Mouse (Mus musculus) CD4-positive, CD25-positive, alpha-beta regulatory T cell, adult 4 months (primary cell): ENCODE data around the gene Pibf1. TPM values are rescaled to one million over a fixed set of nuclear protein-coding genes. Genes with fewer than 3 reads are reported as not detected.

Experiments used
- ATAC-seq: one replicate; pipeline ENCODE4 v1.8.0; 2017
- polyA plus RNA-seq, 2 experiments: library from polyadenylated mRNA; unstranded; fragments of 100-300 nt; shearing (Covaris generic); gene quantifications; one replicate each; pipeline ENCODE4 v1.2.1; 2017

The Pibf1 gene
- polyA plus RNA-seq, 2 experiments from 2014 or later, result 28.1 to 30.4 TPM

DNA sequence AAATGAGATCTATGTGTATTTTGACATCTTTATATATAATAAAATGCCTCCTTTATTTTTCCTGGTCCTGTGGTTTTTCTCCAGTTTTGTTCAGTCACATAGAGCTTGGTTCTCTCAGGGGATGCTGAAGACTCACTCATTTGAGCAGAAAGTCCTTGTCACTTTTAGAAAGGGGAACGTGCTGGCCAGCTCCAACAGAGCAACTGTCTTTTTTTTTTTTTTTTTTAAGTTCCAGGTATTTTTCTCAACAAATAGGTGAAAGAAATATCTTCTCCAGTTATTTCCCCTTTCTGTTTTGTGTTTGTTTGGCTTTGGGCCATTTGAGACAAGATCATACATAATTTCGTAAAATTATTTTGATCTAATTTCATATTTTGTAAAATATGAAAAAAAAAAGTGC lies 174.8 kb downstream of the Pibf1 start:
- no peak for ATAC-seq

DNA sequence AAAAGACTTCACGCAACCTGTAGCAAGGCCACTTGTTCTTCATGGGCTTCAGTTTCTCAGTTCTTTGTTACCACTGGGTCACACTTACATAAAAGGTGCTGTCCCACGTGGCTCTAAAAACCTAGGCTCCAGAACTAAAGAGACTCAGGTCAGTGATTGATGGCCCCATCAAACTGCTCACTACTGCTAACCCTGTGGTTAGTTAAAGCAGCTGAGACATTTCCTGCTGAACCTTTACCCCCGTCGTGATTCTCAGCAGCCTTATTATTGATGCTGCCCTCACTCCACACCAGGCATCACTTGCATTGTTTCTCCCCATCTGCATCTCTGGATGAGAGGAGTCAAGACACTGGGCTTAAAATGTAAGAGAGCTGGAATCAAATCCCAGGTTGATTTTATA lies 176.6 kb downstream of the Pibf1 start:
- no peak for ATAC-seq

DNA sequence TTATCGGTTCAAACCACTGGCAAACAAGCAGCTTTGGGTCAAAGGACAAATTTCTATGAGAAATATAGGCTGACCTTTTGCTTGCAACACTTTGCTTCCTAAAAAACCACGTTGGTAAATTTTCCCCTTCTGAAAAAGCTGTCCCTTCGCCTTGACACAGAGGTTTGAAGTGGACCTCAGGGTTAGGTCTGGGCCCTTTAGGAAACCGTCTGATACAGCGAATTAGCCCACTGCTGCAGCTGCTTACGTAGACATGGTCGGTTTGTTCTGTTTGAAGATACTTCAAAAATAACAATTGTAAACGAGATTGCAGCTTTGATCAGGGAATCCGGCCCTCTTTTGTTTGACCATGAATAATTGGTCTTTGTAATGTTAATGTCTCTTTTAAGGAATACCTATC lies 179.1 kb downstream of the Pibf1 start:
- ATAC-seq, result no peak

DNA sequence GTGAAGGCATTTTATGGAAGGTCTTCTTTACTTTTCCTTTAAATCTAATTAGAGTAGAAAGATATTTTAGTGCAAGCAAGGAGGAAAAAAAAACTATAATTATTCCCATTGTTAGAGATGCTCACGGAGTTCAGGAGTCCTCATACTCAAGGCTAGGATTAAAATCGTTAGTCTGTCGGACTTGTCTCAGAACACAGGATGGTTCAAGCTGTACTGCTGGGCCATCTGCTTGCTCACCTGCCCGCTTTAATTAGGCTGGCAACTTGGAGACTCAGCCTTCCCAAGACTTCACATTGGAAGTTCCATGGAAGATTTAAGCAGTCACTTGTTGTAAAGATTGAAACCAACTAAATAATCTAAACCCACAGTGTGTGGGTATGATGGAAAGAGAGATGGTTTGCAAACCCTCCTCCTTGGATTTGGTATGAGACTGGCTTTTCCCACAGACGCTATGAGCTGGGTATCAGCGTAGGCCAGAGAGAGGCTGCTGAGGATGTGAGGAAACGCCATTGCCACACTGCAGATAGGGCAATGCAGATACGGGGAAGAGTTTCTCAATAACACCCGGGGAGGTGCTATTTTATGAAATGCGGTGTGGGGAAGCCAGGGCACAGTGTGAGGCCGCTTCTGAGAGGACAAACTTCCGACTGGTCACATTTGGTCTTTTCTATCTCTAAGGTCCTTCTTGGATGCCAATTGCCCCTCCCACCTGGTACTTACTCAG lies 179.7 kb downstream of the Pibf1 start:
- ATAC-seq, result no peak

DNA sequence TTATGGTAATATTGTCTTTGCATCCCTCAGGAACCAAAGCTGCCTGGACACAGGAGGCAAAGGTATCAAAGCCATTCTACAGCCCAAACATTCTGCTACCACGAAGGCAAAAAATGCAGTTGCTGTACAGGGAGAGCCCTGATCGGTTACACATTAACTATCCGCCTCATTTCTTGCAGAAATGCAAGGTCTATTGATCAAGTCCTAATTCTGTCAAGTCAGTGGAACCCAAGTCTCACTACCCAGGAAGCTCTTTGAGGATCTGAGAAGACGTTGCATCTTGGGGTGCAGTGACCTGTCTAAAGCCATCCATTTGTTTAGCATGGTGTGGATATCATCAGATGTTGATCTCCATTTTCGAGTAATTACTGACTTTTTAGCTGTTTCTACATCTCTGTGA lies 181.2 kb downstream of the Pibf1 start:
- ATAC-seq, result no peak

DNA sequence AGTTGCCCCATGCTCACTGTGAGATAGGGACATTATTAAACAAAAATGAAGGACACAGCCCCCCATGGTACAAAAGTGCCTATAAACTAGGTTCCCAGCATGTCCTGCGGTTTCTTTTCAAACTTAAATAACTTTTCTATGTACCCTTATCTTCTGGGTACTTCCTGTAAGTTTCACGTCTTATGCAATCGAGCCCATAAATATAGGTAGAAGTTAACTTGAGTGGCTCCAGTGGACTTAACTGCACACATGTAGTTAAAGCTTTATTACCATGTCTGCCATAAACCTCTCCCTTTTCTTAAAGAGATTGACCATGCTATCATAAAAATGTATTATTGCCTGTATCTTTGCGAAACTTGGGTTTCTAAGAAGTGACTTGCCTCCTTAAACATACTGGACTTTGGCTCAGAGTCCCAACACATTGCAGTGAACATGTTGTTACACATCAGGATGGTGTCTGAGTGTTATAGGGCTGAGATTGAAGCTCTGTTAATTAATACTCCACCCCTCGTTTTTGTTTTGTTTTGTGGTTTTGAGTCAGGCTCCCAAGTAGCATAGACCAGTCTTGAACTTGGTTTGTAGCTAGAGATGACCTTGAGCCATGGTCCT lies 181.7 kb downstream of the Pibf1 start:
- ATAC-seq, result no peak

DNA sequence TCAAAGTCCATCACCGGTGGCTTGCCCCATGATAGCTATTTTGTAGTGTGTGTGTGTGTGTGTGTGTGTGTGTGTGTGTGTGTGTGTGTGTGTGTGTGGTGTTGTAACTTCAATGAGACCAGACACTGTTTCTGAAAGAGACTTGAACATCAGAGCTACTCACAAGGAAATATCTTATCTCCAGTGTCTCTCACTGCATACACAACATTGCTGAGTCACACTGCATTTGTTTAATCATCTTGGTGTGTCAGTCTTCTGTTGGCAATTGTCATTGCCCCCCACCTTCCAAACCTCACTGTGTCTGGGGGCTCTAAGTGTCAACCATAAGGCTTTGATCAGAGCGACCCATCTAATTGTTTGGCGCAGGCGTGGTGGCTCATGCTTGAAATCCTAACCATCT lies 186.3 kb downstream of the Pibf1 start:
- ATAC-seq, result no peak

DNA sequence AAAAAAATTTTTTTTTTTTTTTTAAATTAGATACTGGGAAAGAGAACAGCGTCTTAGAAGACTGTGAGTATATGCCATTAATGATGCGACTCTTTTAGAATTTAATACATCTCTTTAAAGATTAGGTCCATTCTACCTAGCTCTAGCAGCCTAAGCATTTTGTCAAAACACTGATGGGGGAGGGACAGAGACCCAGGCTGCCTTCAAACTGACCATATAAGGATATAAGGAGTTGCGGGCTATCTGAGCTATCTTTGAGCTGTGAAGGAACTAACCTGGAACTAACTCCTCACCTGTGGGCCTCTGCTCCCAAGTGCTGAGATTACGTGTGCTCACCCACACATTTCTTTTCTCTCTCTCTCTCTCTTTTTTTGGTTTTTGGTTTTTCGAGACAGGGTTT lies 193.0 kb downstream of the Pibf1 start:
- no peak for ATAC-seq

DNA sequence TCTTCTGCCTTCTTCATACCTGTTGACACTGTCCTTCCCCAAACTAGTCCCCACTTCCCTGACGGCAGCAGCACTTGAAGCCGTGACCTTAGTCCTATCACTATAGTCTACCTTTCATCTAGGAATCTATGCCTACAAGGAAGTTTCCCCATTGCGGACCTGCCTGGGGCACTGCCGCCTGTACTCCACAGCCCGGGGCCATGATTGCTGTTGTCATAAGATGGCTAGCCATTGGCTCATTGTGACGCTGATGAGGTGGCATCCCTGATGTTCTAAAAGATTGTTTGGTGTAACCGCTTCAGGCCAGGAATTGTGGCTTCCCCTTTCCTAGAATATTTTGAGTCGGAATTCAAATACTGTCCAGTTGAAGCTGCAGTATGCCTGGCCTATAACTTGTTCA lies 195.2 kb downstream of the Pibf1 start:
- no peak for ATAC-seq

DNA sequence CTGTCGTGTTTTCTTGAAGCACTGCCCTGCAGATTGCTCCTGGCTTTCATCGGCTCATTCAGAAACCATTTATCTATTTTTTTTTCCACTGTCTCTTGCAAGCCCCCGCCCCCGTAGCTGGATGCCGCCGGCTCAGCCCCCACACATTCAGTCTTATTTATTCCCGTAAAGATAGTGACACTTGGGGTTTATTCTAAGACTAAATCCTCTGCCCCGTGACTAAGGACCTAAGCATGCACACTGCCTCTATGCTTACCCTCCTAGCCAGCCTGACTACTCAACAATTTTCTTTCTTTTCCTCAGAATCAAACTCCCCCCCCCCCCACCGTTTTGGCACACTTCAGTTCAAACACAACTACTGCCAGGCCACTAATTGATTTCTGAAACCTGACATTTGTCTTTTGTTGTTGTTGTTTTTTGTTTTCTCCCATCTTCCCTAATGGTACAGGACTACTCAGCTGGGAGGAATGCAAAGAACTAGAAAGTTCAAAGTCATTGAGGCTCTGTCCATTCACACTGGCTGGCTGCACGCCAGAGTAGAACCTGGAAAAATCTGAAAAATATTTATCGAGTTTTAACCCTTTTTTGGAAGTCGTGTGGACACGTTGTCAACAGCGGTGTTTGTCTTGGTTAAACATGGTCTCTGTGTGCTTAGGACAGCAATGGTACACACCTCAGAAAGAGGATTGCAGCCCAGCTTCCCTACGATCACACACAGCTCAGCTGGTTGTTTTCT lies 196.6 kb downstream of the Pibf1 start:
- ATAC-seq, result no peak

DNA sequence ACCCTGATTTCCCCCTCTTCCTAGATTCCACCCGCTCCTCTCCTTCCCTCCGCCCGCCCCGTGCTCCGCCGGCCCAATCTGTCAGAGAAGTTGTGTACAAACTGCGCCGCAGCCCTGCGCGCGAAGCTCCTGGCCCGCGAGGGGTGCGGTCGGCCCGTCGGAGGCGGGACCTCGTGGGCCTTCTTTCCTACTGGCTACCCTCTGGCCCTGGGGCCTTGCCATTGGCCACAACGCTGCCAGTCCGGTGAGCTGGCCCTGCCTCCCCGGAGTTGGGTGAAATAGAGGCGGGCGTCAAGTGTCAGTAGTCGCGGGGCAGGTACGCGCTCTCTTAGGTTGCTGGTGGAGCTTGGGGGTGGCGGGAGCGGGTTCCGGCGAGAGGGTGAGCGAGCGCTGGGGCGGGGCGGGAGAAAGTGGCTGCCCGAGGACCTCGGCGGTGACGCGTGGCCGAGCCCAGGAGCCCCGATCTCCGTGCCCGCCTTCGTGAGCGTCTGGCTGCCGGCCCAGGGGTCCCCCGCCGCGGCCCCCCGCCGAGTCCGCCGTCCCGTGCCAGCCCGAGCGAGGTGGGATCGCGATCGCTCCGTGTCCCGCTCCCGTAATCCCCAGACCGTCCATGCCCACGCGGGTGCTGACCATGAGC lies 199.3 kb downstream of the Pibf1 start, which contains the start of gene Klf5:
Gene Klf5, plus strand, starts transcription at position 307 of the 637 bp plus-strand sequence.
- peak; percentile 95 for ATAC-seq

DNA sequence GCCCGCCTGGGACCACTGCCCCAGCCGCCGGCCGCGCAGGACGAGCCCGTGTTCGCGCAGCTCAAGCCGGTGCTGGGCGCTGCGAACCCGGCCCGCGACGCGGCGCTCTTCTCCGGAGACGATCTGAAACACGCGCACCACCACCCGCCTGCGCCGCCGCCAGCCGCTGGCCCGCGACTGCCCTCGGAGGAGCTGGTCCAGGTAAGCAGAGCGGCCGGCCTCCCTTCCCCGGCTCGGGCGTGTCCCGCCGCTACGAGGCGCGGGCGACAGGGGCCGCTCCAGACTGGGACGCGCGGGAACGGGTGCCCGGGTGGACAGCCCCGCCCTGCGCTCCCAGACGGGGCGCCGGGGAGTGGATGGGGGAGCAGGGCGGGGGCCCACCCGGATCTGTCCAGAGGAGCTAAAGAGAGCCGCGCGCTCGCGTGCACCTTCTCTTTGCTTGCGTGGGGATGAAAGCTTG lies 199.8 kb downstream of the Pibf1 start:
- ATAC-seq, result no peak

DNA sequence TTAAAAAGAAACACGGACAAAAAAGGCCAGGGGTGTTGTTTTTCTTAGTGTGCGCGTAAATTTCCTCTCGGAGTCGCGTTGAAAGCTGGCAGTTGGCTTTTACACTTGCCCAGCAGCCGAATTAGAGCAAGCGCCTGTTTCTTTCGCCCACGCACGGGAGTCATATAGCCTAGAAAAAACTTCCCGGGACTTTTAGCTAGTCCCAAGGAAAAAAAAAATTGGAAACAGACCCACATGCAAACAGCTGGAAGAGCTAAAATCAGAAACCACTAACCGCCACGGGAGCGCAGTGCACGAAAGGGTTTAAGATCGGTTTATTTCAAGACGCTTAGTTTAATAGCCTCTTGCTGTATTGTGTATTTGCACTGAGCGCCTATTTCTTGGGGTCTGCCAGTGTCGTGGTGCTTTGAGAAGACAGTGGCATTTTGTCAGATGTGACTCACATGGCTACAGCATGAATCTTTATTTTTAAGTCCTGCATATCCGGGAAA lies 200.5 kb downstream of the Pibf1 start:
- no peak for ATAC-seq

DNA sequence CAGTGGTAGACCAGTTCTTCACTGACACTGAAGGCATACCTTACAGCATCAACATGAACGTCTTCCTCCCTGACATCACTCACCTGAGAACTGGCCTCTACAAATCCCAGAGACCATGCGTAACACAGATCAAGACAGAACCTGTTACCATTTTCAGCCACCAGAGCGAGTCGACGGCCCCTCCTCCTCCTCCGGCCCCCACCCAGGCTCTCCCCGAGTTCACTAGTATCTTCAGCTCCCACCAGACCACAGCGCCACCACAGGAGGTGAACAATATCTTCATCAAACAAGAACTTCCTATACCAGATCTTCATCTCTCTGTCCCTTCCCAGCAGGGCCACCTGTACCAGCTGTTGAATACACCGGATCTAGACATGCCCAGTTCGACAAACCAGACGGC lies 202.2 kb downstream of the Pibf1 start:
- no peak for ATAC-seq

Other genes starting within 250 kb of the Pibf1 start
- gene Rpl36a-ps1, start 105.1 kb upstream of the Pibf1 start, polyA plus RNA-seq, result 10 to 100 TPM; 24.4 to 31.0 TPM
- 10 to 100 TPM; 39.9 to 45.2 TPM for gene Mzt1, start 53.3 kb upstream of the Pibf1 start, polyA plus RNA-seq
- gene Bora, start 53.2 kb upstream of the Pibf1 start, polyA plus RNA-seq, result 10 to 100 TPM; 26.4 TPM
- 1 to 10 TPM; 5.7 to 9.4 TPM for gene Dis3, start 346 bp downstream of the Pibf1 start, polyA plus RNA-seq
- gene Klf5, start 199.3 kb downstream of the Pibf1 start, polyA plus RNA-seq, result under 1 TPM in 1 of 2 experiments, not detected in 1; 0.11 TPM